Mouse (Mus musculus): Measurements from ENCODE around the gene Ddx55. TPM values are rescaled to one million over a fixed set of nuclear protein-coding genes. Genes with fewer than 3 reads are reported as not detected.
A peak's percentile ranks its signal among the peaks of the same experiment; 100 is the strongest.
"Not testable (repeated sequence)": the region's sequence is repeated elsewhere in the genome, so short reads cannot be mapped to it uniquely, and the experiment has no call there.

The Ddx55 gene
- polyA plus RNA-seq, 1 experiment, result 4.9 TPM

DNA sequence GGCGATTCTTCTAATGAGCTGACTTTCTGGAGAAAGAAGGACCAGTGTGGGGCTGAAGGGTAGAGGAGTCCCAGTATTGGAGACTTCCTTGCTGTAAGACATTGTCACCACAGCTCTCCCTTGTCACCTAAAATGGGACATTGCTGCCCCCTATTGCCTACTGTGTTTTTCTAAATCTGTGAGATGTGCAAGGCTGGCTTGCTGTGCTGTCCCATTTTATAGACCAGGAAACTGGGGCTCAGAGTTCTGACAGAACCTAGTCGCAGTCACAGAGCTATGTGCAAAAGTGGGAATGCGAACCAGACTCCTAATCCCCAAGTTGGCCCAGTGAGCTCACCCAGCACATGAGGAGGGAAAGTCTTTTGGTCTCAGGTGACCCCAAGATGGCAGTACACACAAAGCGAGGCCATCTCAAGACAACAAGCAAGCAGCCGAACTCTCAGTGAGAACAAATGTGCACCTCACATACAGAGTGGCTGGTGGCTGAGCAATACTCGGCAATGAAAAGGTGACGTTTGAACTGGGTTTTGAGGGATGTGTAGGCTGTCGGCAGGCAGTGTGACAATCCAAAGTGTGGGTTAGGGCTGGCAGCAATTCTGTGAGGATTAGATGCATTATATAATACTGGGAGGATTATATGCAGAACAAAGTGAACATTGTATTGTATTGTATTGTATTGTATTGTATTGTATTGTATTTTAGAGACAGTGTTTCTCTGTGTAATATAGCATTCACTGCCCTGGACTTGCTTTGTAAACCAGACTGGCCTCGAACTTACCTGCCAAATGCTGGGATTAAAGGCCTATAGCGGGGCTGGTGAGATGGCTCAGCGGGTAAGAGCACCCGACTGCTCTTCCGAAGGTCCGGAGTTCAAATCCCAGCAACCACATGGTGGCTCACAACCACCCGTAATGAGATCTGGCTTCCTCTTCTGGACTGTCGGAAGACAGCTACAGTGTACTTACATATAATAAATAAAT is 13.6 kb upstream of the Ddx55 start:
- no peaks in the 10 kb centered on the region for H3K27me3 ChIP-seq (ENCODE audit: control insufficient read depth, insufficient read depth, low read length)
- no peak; the same call in 1 of the 2 replicates for TF ChIP-seq CTCF (IDR thresholded peaks at IDR 0.05; ENCODE audit: control insufficient read depth, insufficient read depth, insufficient replicate concordance, low read depth, low read length)
- TF ChIP-seq POLR2A (IDR thresholded peaks at IDR 0.05; ENCODE audit: control insufficient read depth, low read depth, low read length), result no peak
- no peak overlapping the region for H3K4me3 ChIP-seq (ENCODE audit: control insufficient read depth, low read depth, low read length)
- peaks cover 8% of the 10 kb centered on the region for H3K4me1 ChIP-seq (ENCODE audit: control insufficient read depth, insufficient read depth, low read length)
- H3K27ac ChIP-seq (ENCODE audit: control insufficient read depth, insufficient read depth, low read depth, low read length), result no peak overlapping the region
- no peaks in the 10 kb centered on the region for H3K36me3 ChIP-seq (ENCODE audit: control insufficient read depth, insufficient read depth, low read length)

GRCm38 (mm10) chr5:124539905-124540304 is 12.8 kb upstream of the Ddx55 start:
- Histone ChIP-seq H3K36me3 (ENCODE audit: control insufficient read depth, insufficient read depth, low read length) (no peaks in the 10 kb centered on the region; the same call in 1 of the 2 replicates), H3K27me3 (ENCODE audit: control insufficient read depth, insufficient read depth, low read length) (no peaks in the 10 kb centered on the region), H3K4me3 (ENCODE audit: control insufficient read depth, low read depth, low read length) (no peak overlapping the region), H3K4me1 (ENCODE audit: control insufficient read depth, insufficient read depth, low read length) (peaks cover 8% of the 10 kb centered on the region), H3K27ac (ENCODE audit: control insufficient read depth, insufficient read depth, low read depth, low read length) (no peak overlapping the region)
- TF ChIP-seq CTCF (IDR thresholded peaks at IDR 0.05; ENCODE audit: control insufficient read depth, insufficient read depth, insufficient replicate concordance, low read depth, low read length) (no peak), POLR2A (IDR thresholded peaks at IDR 0.05; ENCODE audit: control insufficient read depth, low read depth, low read length) (no peak)

DNA sequence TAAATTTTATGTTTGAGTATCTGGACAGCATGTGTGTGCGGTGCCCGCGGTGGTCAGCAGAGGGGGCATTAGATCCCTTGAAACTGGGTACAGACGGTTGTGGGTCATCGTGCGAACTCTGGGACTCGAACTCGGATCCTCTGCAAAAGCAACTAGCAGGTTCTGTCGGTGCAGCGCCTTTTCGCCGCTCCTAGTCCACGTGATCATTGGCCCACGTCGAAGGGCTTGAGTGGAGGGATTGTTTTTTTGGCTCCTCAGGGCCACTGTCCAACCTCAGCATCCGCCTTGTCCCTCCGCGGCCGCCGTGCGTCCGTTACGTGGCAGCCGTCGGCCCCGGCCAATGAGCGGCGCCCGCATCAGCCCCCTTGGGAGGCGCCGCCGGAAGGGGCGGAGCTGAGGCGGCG is 12.3 kb upstream of the Ddx55 start, which contains the start of gene Tmed2:
Gene Tmed2 (plus strand): TSS at position 313 of the 404 bp plus-strand sequence.
- Histone ChIP-seq H3K27me3 (ENCODE audit: control insufficient read depth, insufficient read depth, low read length) (no peaks in the 10 kb centered on the region), H3K36me3 (ENCODE audit: control insufficient read depth, insufficient read depth, low read length) (no peaks in the 10 kb centered on the region; the same call in 1 of the 2 replicates), H3K4me1 (ENCODE audit: control insufficient read depth, insufficient read depth, low read length) (peaks cover 8% of the 10 kb centered on the region), H3K27ac (ENCODE audit: control insufficient read depth, insufficient read depth, low read depth, low read length) (peak within 1 kb of the TSS; percentile 85), H3K4me3 (ENCODE audit: control insufficient read depth, low read depth, low read length) (peak within 1 kb of the TSS; percentile 99)
- TF ChIP-seq POLR2A (IDR thresholded peaks at IDR 0.05; ENCODE audit: control insufficient read depth, low read depth, low read length) (0 out of 2 replicates have a peak, but pooled peaks have one; percentile 41), CTCF (IDR thresholded peaks at IDR 0.05; ENCODE audit: control insufficient read depth, insufficient read depth, insufficient replicate concordance, low read depth, low read length) (no peak)

DNA sequence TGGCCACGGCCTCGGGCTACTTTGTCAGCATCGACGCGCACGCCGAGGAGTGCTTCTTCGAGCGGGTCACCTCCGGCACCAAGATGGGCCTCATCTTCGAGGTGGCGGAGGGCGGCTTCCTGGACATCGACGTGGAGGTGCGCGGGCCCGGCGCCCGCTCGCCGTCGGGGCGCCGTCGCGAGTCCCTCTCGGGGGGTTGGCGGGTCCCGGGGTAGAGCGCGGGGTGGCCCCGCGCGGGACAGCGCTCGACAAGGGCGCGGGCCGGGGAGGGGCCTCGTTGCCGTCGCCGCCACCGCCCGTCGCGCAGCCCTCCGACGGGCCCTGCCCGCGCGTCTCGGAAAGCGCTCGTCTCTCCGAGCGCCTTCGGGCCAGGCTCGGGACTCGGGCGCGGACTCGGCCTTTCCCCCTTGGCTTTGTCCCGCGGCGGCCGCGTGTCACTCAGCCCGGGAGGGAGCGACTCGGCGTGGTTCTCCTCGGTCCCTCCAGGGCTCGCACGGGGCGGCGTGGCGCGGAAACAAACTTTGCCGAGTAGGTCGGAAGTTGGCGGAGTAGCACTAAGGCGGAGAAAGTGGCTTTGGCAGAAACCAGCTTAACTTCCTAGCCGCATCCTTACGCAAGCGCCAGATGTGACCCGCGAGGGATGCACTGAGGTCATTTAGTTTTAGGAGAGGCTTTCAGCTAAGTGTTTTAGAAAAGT is 11.6 kb upstream of the Ddx55 start:
- Histone ChIP-seq H3K4me1 (ENCODE audit: control insufficient read depth, insufficient read depth, low read length) (peaks cover 8% of the 10 kb centered on the region), H3K27ac (ENCODE audit: control insufficient read depth, insufficient read depth, low read depth, low read length) (peak overlapping the region; percentile 85), H3K27me3 (ENCODE audit: control insufficient read depth, insufficient read depth, low read length) (no peaks in the 10 kb centered on the region), H3K36me3 (ENCODE audit: control insufficient read depth, insufficient read depth, low read length) (no peaks in the 10 kb centered on the region; the same call in 1 of the 2 replicates), H3K4me3 (ENCODE audit: control insufficient read depth, low read depth, low read length) (peak overlapping the region; percentile 99)
- TF ChIP-seq POLR2A (IDR thresholded peaks at IDR 0.05; ENCODE audit: control insufficient read depth, low read depth, low read length) (peak; percentile 30; the same call in 1 of the 2 replicates), CTCF (IDR thresholded peaks at IDR 0.05; ENCODE audit: control insufficient read depth, insufficient read depth, insufficient replicate concordance, low read depth, low read length) (no peak)

DNA sequence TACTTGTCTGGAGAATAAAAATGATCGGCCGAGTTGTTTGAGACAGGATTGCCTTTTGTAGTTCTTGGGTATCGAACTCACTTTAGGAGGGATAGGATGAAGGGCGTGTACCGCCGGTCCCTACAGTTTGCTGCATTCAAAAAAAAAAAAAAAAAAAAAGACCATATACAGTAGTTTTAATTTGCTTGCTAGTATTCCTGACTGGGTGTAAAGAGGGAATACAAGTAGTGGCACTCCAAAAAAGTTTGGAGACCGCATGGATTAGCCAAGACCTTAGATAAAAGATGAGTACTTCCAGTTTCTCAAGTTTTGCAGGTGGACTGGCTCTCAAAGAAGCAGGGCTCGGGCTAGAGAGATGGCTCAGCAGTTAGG is 11.1 kb upstream of the Ddx55 start:
- Histone ChIP-seq H3K4me1 (ENCODE audit: control insufficient read depth, insufficient read depth, low read length) (peaks cover 8% of the 10 kb centered on the region), H3K27ac (ENCODE audit: control insufficient read depth, insufficient read depth, low read depth, low read length) (peak overlapping the region; percentile 85), H3K4me3 (ENCODE audit: control insufficient read depth, low read depth, low read length) (peak overlapping the region; percentile 99), H3K36me3 (ENCODE audit: control insufficient read depth, insufficient read depth, low read length) (no peaks in the 10 kb centered on the region; the same call in 1 of the 2 replicates), H3K27me3 (ENCODE audit: control insufficient read depth, insufficient read depth, low read length) (no peaks in the 10 kb centered on the region)
- TF ChIP-seq POLR2A (IDR thresholded peaks at IDR 0.05; ENCODE audit: control insufficient read depth, low read depth, low read length), result no peak
- TF ChIP-seq CTCF (IDR thresholded peaks at IDR 0.05; ENCODE audit: control insufficient read depth, insufficient read depth, insufficient replicate concordance, low read depth, low read length), result no peak

GRCm38 (mm10) chr5:124550737-124551136 is 1.9 kb upstream of the Ddx55 start:
- not testable (repeated sequence) for H3K27me3 ChIP-seq (ENCODE audit: control insufficient read depth, insufficient read depth, low read length); H3K27ac ChIP-seq (ENCODE audit: control insufficient read depth, insufficient read depth, low read depth, low read length); H3K36me3 ChIP-seq (ENCODE audit: control insufficient read depth, insufficient read depth, low read length); H3K4me3 ChIP-seq (ENCODE audit: control insufficient read depth, low read depth, low read length); H3K4me1 ChIP-seq (ENCODE audit: control insufficient read depth, insufficient read depth, low read length)

DNA sequence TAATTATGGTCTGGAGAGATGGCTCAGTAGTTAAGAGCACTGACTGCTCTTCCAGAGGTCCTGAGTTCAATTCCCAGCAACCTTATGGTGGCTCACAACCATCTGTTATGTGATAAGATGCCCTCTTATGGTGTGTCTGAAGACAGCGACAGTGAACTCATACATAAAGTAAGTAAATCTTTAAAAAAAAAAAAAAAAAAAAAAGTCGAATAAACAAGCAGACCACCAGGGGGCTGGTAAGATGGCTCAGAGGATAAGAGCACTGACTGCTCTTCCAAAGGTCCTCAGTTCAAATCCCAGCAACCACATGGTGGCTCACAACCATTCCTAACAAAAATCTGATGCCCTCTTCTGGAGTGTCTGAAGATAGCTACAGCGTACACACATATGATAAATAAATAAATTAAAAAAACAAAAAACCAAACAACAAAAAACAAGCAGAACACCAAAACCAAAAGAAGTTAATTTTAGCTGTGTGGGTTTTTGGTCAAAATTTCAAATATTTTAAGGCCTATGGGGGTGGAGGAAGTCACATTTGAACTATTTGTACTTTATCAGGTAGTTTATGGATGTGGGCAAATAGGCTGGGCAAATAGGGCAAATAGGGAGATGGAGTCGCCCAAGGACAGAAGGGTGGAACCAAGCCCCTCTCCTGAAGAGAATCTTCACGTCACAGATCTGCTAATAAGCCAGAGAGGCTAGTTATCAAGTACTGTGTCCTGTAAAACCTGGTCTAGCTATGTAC is 1.1 kb upstream of the Ddx55 start:
- H3K4me3 ChIP-seq (ENCODE audit: control insufficient read depth, low read depth, low read length), result peak overlapping the region; percentile 92
- H3K27me3 ChIP-seq (ENCODE audit: control insufficient read depth, insufficient read depth, low read length); H3K4me1 ChIP-seq (ENCODE audit: control insufficient read depth, insufficient read depth, low read length); H3K36me3 ChIP-seq (ENCODE audit: control insufficient read depth, insufficient read depth, low read length): not testable (repeated sequence)
- H3K27ac ChIP-seq (ENCODE audit: control insufficient read depth, insufficient read depth, low read depth, low read length), result peak overlapping the region; percentile 7

Data from testis, adult 2 months (tissue).